ENCODE assay signal across 10 mouse cellular contexts in genomic region chr4:138747851-138748250, GRCm38 (mm10). TPM values are rescaled to one million over a fixed set of nuclear protein-coding genes. Genes with fewer than 3 reads are reported as not detected.
DNase-seq lines count a peak whose midpoint lies in the region; ATAC-seq and TF ChIP-seq lines count a peak whose summit lies in the region.
"Had no signal": no experiment of that assay in that cellular context is flagged by ENCODE, and none has a peak within 500 bp of the region (broad histone marks: within the 10 kb centered on the region; RNA-seq: fewer than 3 reads in every experiment).

No protein-coding gene starts in this region.

- H3K4me2 ChIP-seq in kidney, postnatal 0 days (ENCODE audit: low read length): no peak overlapping the region
- H3K4me2 ChIP-seq in hindbrain, embryonic 11.5 days (replicated peaks; ENCODE audit: low read depth, low read length): no peak overlapping the region
- no peak overlapping the region for H3K4me2 ChIP-seq in neural tube, embryonic 13.5 days
- H3K4me2 ChIP-seq: liver, embryonic 12.5 days had no signal

- H3K9ac ChIP-seq in kidney, postnatal 0 days (ENCODE audit: low read depth, low read length): no peak overlapping the region
- no peak overlapping the region for H3K9ac ChIP-seq in hindbrain, embryonic 11.5 days (ENCODE audit: low read depth, low read length)
- no peak overlapping the region for H3K9ac ChIP-seq in neural tube, embryonic 13.5 days
- H3K9ac ChIP-seq: liver, embryonic 12.5 days had no signal

- no peaks in the 10 kb centered on the region for H3K36me3 ChIP-seq in kidney, postnatal 0 days (ENCODE audit: insufficient read depth, low read length)
- no peaks in the 10 kb centered on the region for H3K36me3 ChIP-seq in hindbrain, embryonic 11.5 days (ENCODE audit: control insufficient read depth, insufficient read depth, low read length)
- no peaks in the 10 kb centered on the region for H3K36me3 ChIP-seq in neural tube, embryonic 13.5 days
- H3K36me3 ChIP-seq: liver, embryonic 12.5 days had no signal

- no peak overlapping the region for H3K27ac ChIP-seq in kidney, postnatal 0 days
- no peak overlapping the region for H3K27ac ChIP-seq in hindbrain, embryonic 11.5 days (ENCODE audit: low read depth, low read length)
- H3K27ac ChIP-seq in neural tube, embryonic 13.5 days (replicated peaks): peak overlapping the region; percentile 61
- H3K27ac ChIP-seq: liver, embryonic 12.5 days had no signal

- no peaks in the 10 kb centered on the region for H3K4me1 ChIP-seq in kidney, postnatal 0 days (replicated peaks; ENCODE audit: insufficient read depth, low read length)
- no peaks in the 10 kb centered on the region for H3K4me1 ChIP-seq in hindbrain, embryonic 11.5 days (replicated peaks; ENCODE audit: control insufficient read depth, insufficient read depth, low read length)
- peaks cover 19% of the 10 kb centered on the region for H3K4me1 ChIP-seq in neural tube, embryonic 13.5 days (replicated peaks)
- H3K4me1 ChIP-seq: liver, embryonic 12.5 days had no signal

- peak; percentile 48; the same call in 1 of the 2 replicates for ATAC-seq in kidney, postnatal 0 days (replicated peaks; ENCODE audit: low FRiP score, low read depth)
- peak; percentile 54 for ATAC-seq in hindbrain, embryonic 11.5 days (ENCODE audit: low FRiP score)
- ATAC-seq in neural tube, embryonic 13.5 days (ENCODE audit: low read depth): peak; percentile 72
- ATAC-seq: liver, embryonic 12.5 days had no signal

- no peak overlapping the region for H3K4me3 ChIP-seq in kidney, postnatal 0 days (replicated peaks; ENCODE audit: low read depth, low read length)
- H3K4me3 ChIP-seq in hindbrain, embryonic 11.5 days (ENCODE audit: low read depth, low read length): no peak overlapping the region
- H3K4me3 ChIP-seq in neural tube, embryonic 13.5 days: no peak overlapping the region
- H3K4me3 ChIP-seq: liver, embryonic 12.5 days had no signal

- peak; percentile 6; the same call in 1 of the 2 replicates for TF ChIP-seq CTCF in kidney, postnatal 0 days (IDR thresholded peaks at IDR 0.05; ENCODE audit: low read depth)

- WGBS in kidney, postnatal 0 days: 59% methylated on average over 10 of the region's 10 CpGs
- 79% methylated on average over 10 of the region's 10 CpGs for WGBS in hindbrain, embryonic 11.5 days
- WGBS in neural tube, embryonic 13.5 days: 41% methylated on average over 10 of the region's 10 CpGs

- DNase-seq in kidney, postnatal 0 days (ENCODE audit: low spot score): no peak
- no peak for DNase-seq in kidney, adult 9 months
- DNase-seq in adrenal gland, postnatal 25 days: peak; percentile 33
- peak; percentile 30 for DNase-seq in hindbrain, embryonic 11.5 days (ENCODE audit: low spot score)
- no peak for DNase-seq in heart, adult 9 months (ENCODE audit: low spot score in 2 of 2)
- no peak for DNase-seq in natural killer cell, adult 2 months (ENCODE audit: low spot score in 2 of 2)
- DNase-seq in embryo, embryonic 10 days (ENCODE audit: low spot score): no peak

- no peaks in the 10 kb centered on the region for H3K27me3 ChIP-seq in kidney, postnatal 0 days (ENCODE audit: insufficient read depth, low read length)
- H3K27me3 ChIP-seq in hindbrain, embryonic 11.5 days (ENCODE audit: control insufficient read depth, insufficient read depth, low read length): no peaks in the 10 kb centered on the region
- peaks cover 6% of the 10 kb centered on the region; the same call in 1 of the 2 replicates for H3K27me3 ChIP-seq in neural tube, embryonic 13.5 days

- no peaks in the 10 kb centered on the region for H3K9me3 ChIP-seq in kidney, postnatal 0 days (replicated peaks; ENCODE audit: low read length)
- H3K9me3 ChIP-seq in hindbrain, embryonic 11.5 days (ENCODE audit: control insufficient read depth, low read length): no peaks in the 10 kb centered on the region
- no peaks in the 10 kb centered on the region for H3K9me3 ChIP-seq in neural tube, embryonic 13.5 days
- H3K9me3 ChIP-seq: liver, embryonic 12.5 days had no signal

RNA-seq across cellular contexts. Expression of gene Pla2g2f, which starts 9.6 kb away (rescaled TPM):
- not detected in 2 replicates for polyA plus RNA-seq in kidney, postnatal 0 days (2015; fragmentation: Nextera tagmentation; extraction: Ambion mirVana)
- total RNA-seq in adrenal gland, postnatal 25 days (2021): 19.2 and 21.7 TPM in 2 replicates
- polyA plus RNA-seq in hindbrain, embryonic 11.5 days (2014; fragmentation: Nextera tagmentation; extraction: Ambion mirVana): 0.12 TPM in 1 of 2 replicates, not detected in the other
- polyA plus RNA-seq in neural tube, embryonic 13.5 days (2015; fragmentation: Nextera tagmentation; extraction: Ambion mirVana): not detected in 2 replicates
- polyA plus RNA-seq: liver, embryonic 12.5 days had no signal

RNA-seq across cellular contexts. Expression of gene Ubxn10, which starts 10.9 kb away (rescaled TPM):
- 1.5 and 1.7 TPM in 2 replicates for polyA plus RNA-seq in kidney, postnatal 0 days (2015; fragmentation: Nextera tagmentation; extraction: Ambion mirVana)
- 1.1 and 2.0 TPM in 2 replicates for total RNA-seq in adrenal gland, postnatal 25 days (2021)
- polyA plus RNA-seq in hindbrain, embryonic 11.5 days (2014; fragmentation: Nextera tagmentation; extraction: Ambion mirVana): 2.8 and 4.3 TPM in 2 replicates
- polyA plus RNA-seq in neural tube, embryonic 13.5 days (2015; fragmentation: Nextera tagmentation; extraction: Ambion mirVana): 1.9 and 2.6 TPM in 2 replicates

RNA-seq across cellular contexts. Expression of gene Pla2g2c, which starts 23.3 kb away (rescaled TPM):
- 0.86 and 0.89 TPM in 2 replicates for polyA plus RNA-seq in kidney, postnatal 0 days (2015; fragmentation: Nextera tagmentation; extraction: Ambion mirVana)
- 0.24 TPM in 1 of 2 replicates, not detected in the other for total RNA-seq in adrenal gland, postnatal 25 days (2021)
- polyA plus RNA-seq in hindbrain, embryonic 11.5 days (2014; fragmentation: Nextera tagmentation; extraction: Ambion mirVana): 0.48 and 0.68 TPM in 2 replicates
- 0.39 and 0.84 TPM in 2 replicates for polyA plus RNA-seq in neural tube, embryonic 13.5 days (2015; fragmentation: Nextera tagmentation; extraction: Ambion mirVana)

RNA-seq across cellular contexts. Expression of gene Pla2g2d, which starts 27.7 kb away (rescaled TPM):
- 0.11 and 0.14 TPM in 2 replicates for polyA plus RNA-seq in kidney, postnatal 0 days (2015; fragmentation: Nextera tagmentation; extraction: Ambion mirVana)
- 2.2 and 2.8 TPM in 2 replicates for total RNA-seq in adrenal gland, postnatal 25 days (2021)
- polyA plus RNA-seq in hindbrain, embryonic 11.5 days (2014; fragmentation: Nextera tagmentation; extraction: Ambion mirVana): 0.84 and 1.5 TPM in 2 replicates
- 1.1 and 2.6 TPM in 2 replicates for polyA plus RNA-seq in neural tube, embryonic 13.5 days (2015; fragmentation: Nextera tagmentation; extraction: Ambion mirVana)
- total RNA-seq: ES-E14 had no signal

Comparison
In these comparisons a context has a peak if more than half of its experiments do, and no peak if none do; other contexts are left out.
1. DNase-seq: peak in adrenal gland, postnatal 25 days (single experiment) and hindbrain, embryonic 11.5 days (single experiment); none in kidney, postnatal 0 days (single experiment), kidney, adult 9 months (single experiment), heart, adult 9 months (0 of 2), natural killer cell, adult 2 months (0 of 2) and embryo, embryonic 10 days (single experiment).
2. Peak in every context shown above with its lines, with median percentiles within 50 percentile points of each other: ATAC-seq.